Mouse (Mus musculus): ENCODE results near the gene Tmem143. TPM values are rescaled to one million over a fixed set of nuclear protein-coding genes. Genes with fewer than 3 reads are reported as not detected.

Tmem143 gene
- polyA plus RNA-seq, 1 experiment from 2014 or later, result 7.1 TPM

DNA sequence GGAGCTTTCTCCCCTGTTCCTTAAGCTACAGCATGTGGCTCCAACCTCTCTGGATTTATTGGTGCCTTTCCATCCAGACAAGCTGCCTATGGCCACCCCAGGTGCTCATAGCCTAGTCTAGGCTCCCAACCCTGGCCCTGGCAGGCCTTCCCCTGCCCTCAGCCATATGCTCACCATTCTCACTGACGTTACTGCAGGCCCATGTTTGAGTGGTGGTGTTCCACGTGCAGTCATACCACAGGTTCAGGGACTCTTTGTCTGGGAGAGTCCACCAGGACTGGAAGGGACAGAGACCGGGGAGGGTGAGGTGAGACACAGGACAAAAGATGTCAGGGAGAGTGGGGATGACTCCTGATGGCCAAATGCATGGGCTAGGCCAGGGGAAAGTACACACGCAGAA lies 23.0 kb downstream of the Tmem143 start:
- Histone ChIP-seq H3K4me1 (ENCODE audit: insufficient read depth, low read length) (peaks cover 71% of the 10 kb centered on the region), H3K27ac (ENCODE audit: low read length) (peak overlapping the region; percentile 12; the same call in 1 of the 2 replicates), H3K4me3 (ENCODE audit: low read length) (peak overlapping the region; percentile 55), H3K9me3 (ENCODE audit: low read length) (no peaks in the 10 kb centered on the region), H3K27me3 (ENCODE audit: insufficient read depth, low read length) (no peaks in the 10 kb centered on the region), H3K4me2 (replicated peaks; ENCODE audit: low read depth, low read length) (peak overlapping the region; percentile 61), H3K9ac (replicated peaks; ENCODE audit: low read length) (peak overlapping the region; percentile 67), H3K36me3 (ENCODE audit: insufficient read depth, low read length) (0 out of 2 replicates have a peak, but pooled peaks cover 2% of the 10 kb centered on the region)
- no peak for ATAC-seq (ENCODE audit: low FRiP score, low TSS enrichment)
- WGBS, result 65% methylated on average over 4 of the region's 4 CpGs

DNA sequence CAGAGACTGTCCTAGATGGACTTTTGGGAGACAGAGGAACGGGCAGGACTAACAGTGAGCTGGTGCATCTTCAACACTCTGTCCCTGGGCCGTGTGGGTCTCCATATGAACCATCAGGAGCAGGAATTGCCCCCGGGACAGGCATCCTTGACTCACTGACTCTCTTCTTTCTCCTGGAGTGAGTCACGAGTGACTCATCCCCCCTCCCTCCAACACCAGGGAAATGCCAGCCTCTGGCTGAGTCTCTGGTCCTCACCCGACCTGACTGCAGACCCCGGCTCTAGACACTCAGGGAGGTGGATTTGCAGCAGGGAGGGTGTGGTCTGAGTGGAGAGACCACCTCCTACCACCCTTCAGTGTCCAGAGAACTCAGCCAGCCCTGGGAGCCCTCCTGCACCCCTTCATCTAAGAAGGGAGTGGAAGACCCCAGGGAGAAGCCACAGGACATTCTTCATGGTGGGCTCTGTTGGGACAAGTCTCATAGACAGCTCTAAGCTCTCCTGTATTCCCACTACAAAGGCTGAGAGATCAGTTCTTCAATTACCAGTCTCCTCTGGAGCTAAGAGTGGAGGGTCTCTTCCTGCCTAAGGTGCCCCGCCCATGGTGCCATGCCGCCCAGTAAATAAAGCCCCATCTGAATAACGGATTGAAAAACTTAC lies 24.0 kb downstream of the Tmem143 start:
- peaks cover 71% of the 10 kb centered on the region for H3K4me1 ChIP-seq (ENCODE audit: insufficient read depth, low read length)
- 12% methylated on average over 9 of the region's 9 CpGs for WGBS

DNA sequence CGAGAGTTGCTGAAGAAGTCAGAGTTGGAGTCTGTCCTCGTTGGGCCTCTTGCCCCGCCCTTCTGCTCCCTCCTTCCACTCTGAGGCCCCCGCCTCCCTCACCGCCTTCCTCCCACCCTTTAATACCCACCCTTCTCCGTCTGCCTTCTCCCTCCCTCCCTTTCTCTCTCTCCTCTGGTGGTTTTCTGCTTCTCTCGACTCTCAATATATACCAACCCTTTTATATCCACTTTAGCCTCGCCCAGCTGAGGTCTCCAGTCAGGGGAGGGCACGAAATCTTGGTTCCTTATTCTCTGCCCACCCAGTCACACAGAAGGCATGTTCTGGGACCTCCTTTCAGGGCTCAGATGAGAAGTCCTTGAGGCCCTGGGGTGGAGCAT lies 24.5 kb downstream of the Tmem143 start, which contains the start of gene Emp3:
Gene Emp3, minus strand, starts transcription at position 163 of the 380 bp plus-strand sequence.
- ATAC-seq (ENCODE audit: low FRiP score, low TSS enrichment), result no peak
- Histone ChIP-seq H3K36me3 (ENCODE audit: insufficient read depth, low read length) (0 out of 2 replicates have a peak, but pooled peaks cover 2% of the 10 kb centered on the region), H3K4me2 (replicated peaks; ENCODE audit: low read depth, low read length) (peak within 1 kb of the TSS; percentile 61), H3K4me1 (ENCODE audit: insufficient read depth, low read length) (peaks cover 66% of the 10 kb centered on the region), H3K27me3 (ENCODE audit: insufficient read depth, low read length) (no peaks in the 10 kb centered on the region), H3K27ac (ENCODE audit: low read length) (peak within 1 kb of the TSS; percentile 97), H3K4me3 (ENCODE audit: low read length) (peak within 1 kb of the TSS; percentile 55), H3K9ac (replicated peaks; ENCODE audit: low read length) (peak within 1 kb of the TSS; percentile 67), H3K9me3 (ENCODE audit: low read length) (no peaks in the 10 kb centered on the region)
- 18% methylated on average over 9 of the region's 9 CpGs for WGBS

More for the DNA sequence above, 24.0 kb downstream of the Tmem143 start:
- ATAC-seq (ENCODE audit: low FRiP score, low TSS enrichment), result no peak
- Histone ChIP-seq H3K4me3 (ENCODE audit: low read length) (peak overlapping the region; percentile 55), H3K9me3 (ENCODE audit: low read length) (no peaks in the 10 kb centered on the region), H3K27ac (ENCODE audit: low read length) (peak overlapping the region; percentile 97), H3K9ac (replicated peaks; ENCODE audit: low read length) (peak overlapping the region; percentile 67), H3K36me3 (ENCODE audit: insufficient read depth, low read length) (0 out of 2 replicates have a peak, but pooled peaks cover 2% of the 10 kb centered on the region), H3K4me2 (replicated peaks; ENCODE audit: low read depth, low read length) (peak overlapping the region; percentile 61), H3K27me3 (ENCODE audit: insufficient read depth, low read length) (no peaks in the 10 kb centered on the region)

- Histone ChIP-seq H3K4me3 (ENCODE audit: low read length) (no peak overlapping the region), H3K9ac (replicated peaks; ENCODE audit: low read length) (peak overlapping the region; percentile 63), H3K9me3 (ENCODE audit: low read length) (no peaks in the 10 kb centered on the region)
These were observed 25.3 kb downstream of the Tmem143 start for GRCm38 (mm10) chr7:45921950-45922600.

GRCm38 (mm10) chr7:45922928-45923761 lies 26.4 kb downstream of the Tmem143 start:
- Histone ChIP-seq H3K9ac (replicated peaks; ENCODE audit: low read length) (peak overlapping the region; percentile 65), H3K27ac (ENCODE audit: low read length) (peak overlapping the region; percentile 97), H3K27me3 (ENCODE audit: insufficient read depth, low read length) (no peaks in the 10 kb centered on the region), H3K36me3 (ENCODE audit: insufficient read depth, low read length) (0 out of 2 replicates have a peak, but pooled peaks cover 2% of the 10 kb centered on the region), H3K4me2 (replicated peaks; ENCODE audit: low read depth, low read length) (peak overlapping the region; percentile 68), H3K4me3 (ENCODE audit: low read length) (peak overlapping the region; percentile 53), H3K4me1 (ENCODE audit: insufficient read depth, low read length) (peaks cover 48% of the 10 kb centered on the region), H3K9me3 (ENCODE audit: low read length) (no peaks in the 10 kb centered on the region)
- ATAC-seq (ENCODE audit: low FRiP score, low TSS enrichment), result peak; percentile 95
- under 1% methylated on average over 37 of the region's 37 CpGs for WGBS

More at GRCm38 (mm10) chr7:45921950-45922600, 25.3 kb downstream of the Tmem143 start:
- 81% methylated on average over 12 of the region's 12 CpGs for WGBS
- Histone ChIP-seq H3K36me3 (ENCODE audit: insufficient read depth, low read length) (0 out of 2 replicates have a peak, but pooled peaks cover 2% of the 10 kb centered on the region), H3K27me3 (ENCODE audit: insufficient read depth, low read length) (no peaks in the 10 kb centered on the region), H3K27ac (ENCODE audit: low read length) (peak overlapping the region; percentile 97), H3K4me2 (replicated peaks; ENCODE audit: low read depth, low read length) (peak overlapping the region; percentile 68), H3K4me1 (ENCODE audit: insufficient read depth, low read length) (peaks cover 59% of the 10 kb centered on the region)
- no peak for ATAC-seq (ENCODE audit: low FRiP score, low TSS enrichment)

- peak; percentile 86 for ATAC-seq (ENCODE audit: low FRiP score, low TSS enrichment)
- Histone ChIP-seq H3K4me1 (ENCODE audit: insufficient read depth, low read length) (peaks cover 47% of the 10 kb centered on the region), H3K9ac (replicated peaks; ENCODE audit: low read length) (peak within 1 kb of the TSS; percentile 65), H3K4me3 (ENCODE audit: low read length) (peak within 1 kb of the TSS; percentile 53), H3K36me3 (ENCODE audit: insufficient read depth, low read length) (0 out of 2 replicates have a peak, but pooled peaks cover 2% of the 10 kb centered on the region), H3K9me3 (ENCODE audit: low read length) (no peaks in the 10 kb centered on the region), H3K4me2 (replicated peaks; ENCODE audit: low read depth, low read length) (peak within 1 kb of the TSS; percentile 68), H3K27ac (ENCODE audit: low read length) (peak within 1 kb of the TSS; percentile 97), H3K27me3 (ENCODE audit: insufficient read depth, low read length) (no peaks in the 10 kb centered on the region)
- 4% methylated on average over 24 of the region's 24 CpGs for WGBS
These were observed 27.2 kb downstream of the Tmem143 start, which contains the start of gene Ccdc114 for GRCm38 (mm10) chr7:45923762-45924428. Ccdc114 (plus strand) TSS chr7:45924072.

DNA sequence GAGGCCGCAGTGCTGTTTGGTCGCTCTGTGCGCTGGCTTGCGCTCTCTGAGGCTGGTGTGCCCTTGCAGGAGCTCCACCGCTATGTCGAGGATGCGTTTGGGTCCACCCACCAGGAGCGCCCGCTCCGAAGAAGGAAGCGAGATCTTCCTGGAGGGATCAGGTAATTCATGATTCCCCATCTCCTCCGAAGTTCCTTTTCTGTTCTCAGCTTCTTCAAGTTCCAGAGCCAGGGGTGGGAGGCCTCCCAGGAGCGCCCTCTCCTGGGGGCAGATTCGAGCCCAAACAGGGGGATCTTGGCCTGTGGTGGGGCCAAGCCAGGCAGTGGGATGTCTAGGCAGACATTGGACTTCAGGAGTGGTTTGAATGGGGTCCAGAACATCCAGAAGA lies 27.7 kb downstream of the Tmem143 start:
- peak; percentile 0; the same call in 1 of the 2 replicates for ATAC-seq (ENCODE audit: low FRiP score, low TSS enrichment)

GRCm38 (mm10) chr7:45928626-45929295 lies 32.0 kb downstream of the Tmem143 start:
- H3K27ac ChIP-seq (ENCODE audit: low read length), result no peak overlapping the region
- 14% methylated on average over 21 of the region's 23 CpGs for WGBS
- H3K4me3 ChIP-seq (ENCODE audit: low read length), result 0 out of 2 replicates have a peak overlapping the region, but pooled peaks have one; percentile 5
- peaks cover 9% of the 10 kb centered on the region; the same call in 1 of the 2 replicates for H3K4me1 ChIP-seq (ENCODE audit: insufficient read depth, low read length)
- H3K27me3 ChIP-seq (ENCODE audit: insufficient read depth, low read length), result no peaks in the 10 kb centered on the region
- H3K36me3 ChIP-seq (ENCODE audit: insufficient read depth, low read length), result 0 out of 2 replicates have a peak, but pooled peaks cover 10% of the 10 kb centered on the region
- peak overlapping the region; percentile 34 for H3K4me2 ChIP-seq (replicated peaks; ENCODE audit: low read depth, low read length)
- peaks cover 9% of the 10 kb centered on the region; the same call in 1 of the 2 replicates for H3K9me3 ChIP-seq (ENCODE audit: low read length)
- H3K9ac ChIP-seq (replicated peaks; ENCODE audit: low read length), result no peak overlapping the region
- no peak for ATAC-seq (ENCODE audit: low FRiP score, low TSS enrichment)

More for the DNA sequence above, 27.7 kb downstream of the Tmem143 start:
- Histone ChIP-seq H3K9me3 (ENCODE audit: low read length) (no peaks in the 10 kb centered on the region), H3K4me1 (ENCODE audit: insufficient read depth, low read length) (peaks cover 44% of the 10 kb centered on the region), H3K36me3 (ENCODE audit: insufficient read depth, low read length) (no peaks in the 10 kb centered on the region), H3K4me2 (replicated peaks; ENCODE audit: low read depth, low read length) (peak overlapping the region; percentile 68), H3K9ac (replicated peaks; ENCODE audit: low read length) (peak overlapping the region; percentile 65), H3K27me3 (ENCODE audit: insufficient read depth, low read length) (no peaks in the 10 kb centered on the region), H3K4me3 (ENCODE audit: low read length) (peak overlapping the region; percentile 53), H3K27ac (ENCODE audit: low read length) (peak overlapping the region; percentile 97)
- 13% methylated on average over 14 of the region's 14 CpGs for WGBS

Measured in kidney, embryonic 16.5 days (tissue).